Comparison of ENCODE assay signal across 14 mouse cellular contexts in genomic region chr10:83542241-83542640, GRCm38 (mm10). TPM values are rescaled to one million over a fixed set of nuclear protein-coding genes. Genes with fewer than 3 reads are reported as not detected.
DNase-seq lines count a peak whose midpoint lies in the region; ATAC-seq lines count a peak whose summit lies in the region.
"Had no signal": no experiment of that assay in that cellular context is flagged by ENCODE, and none has a peak within 500 bp of the region (broad histone marks: within the 10 kb centered on the region; RNA-seq: fewer than 3 reads in every experiment).

No protein-coding gene starts in this region.

- peaks cover 13% of the 10 kb centered on the region for H3K4me1 ChIP-seq in midbrain, embryonic 10.5 days

- H3K9me3 ChIP-seq in midbrain, embryonic 10.5 days (replicated peaks): no peaks in the 10 kb centered on the region
- H3K9me3 ChIP-seq: lung, embryonic 15.5 days had no signal

- H3K36me3 ChIP-seq in midbrain, embryonic 10.5 days: no peaks in the 10 kb centered on the region
- H3K36me3 ChIP-seq: lung, embryonic 15.5 days had no signal

- 0 out of 2 replicates have a peak, but pooled peaks cover 1% of the 10 kb centered on the region for H3K27me3 ChIP-seq in midbrain, embryonic 10.5 days (ENCODE audit: low read depth, poor library complexity, severe bottlenecking)
- H3K27me3 ChIP-seq: lung, embryonic 15.5 days had no signal

- H3K4me3 ChIP-seq in midbrain, embryonic 10.5 days: no peak overlapping the region
- H3K4me3 ChIP-seq: lung, embryonic 15.5 days had no signal

- no peak for ATAC-seq in megakaryocyte progenitor cell, adult 5-6 weeks (replicated peaks; ENCODE audit: poor library complexity)
- ATAC-seq: CD4-positive, CD25-positive, alpha-beta regulatory T cell, adult 4 months; hindbrain, postnatal 0 days had no signal

- intact Hi-C loops in heart, postnatal 14 days (cut with DNase I): no loop called here
- intact Hi-C loops in left cerebral cortex, postnatal 25 days (cut with DNase I): loop anchor here (10.0 kb wide), 1 partner anchor 637 kb away; no protein-coding TSS in a partner anchor

- 85% methylated on average over 7 of the region's 7 CpGs for WGBS in midbrain, embryonic 10.5 days

- no peak overlapping the region for H3K27ac ChIP-seq in midbrain, embryonic 10.5 days (replicated peaks)
- H3K27ac ChIP-seq: hindbrain, postnatal 0 days; kidney, postnatal 0 days; lung, embryonic 15.5 days had no signal

- peak; percentile 71 for DNase-seq in heart, adult 11 months
- no peak for DNase-seq in heart, postnatal 14 days
- DNase-seq in R1 (ENCODE audit: low read depth, low spot score): peak; percentile 50
- DNase-seq in cerebellum, postnatal 10 days: peak; percentile 22 to 32
- DNase-seq in left cerebral cortex, postnatal 25 days (ENCODE audit: low spot score in 2 of 2): peak; percentile 23 to 77
- no peak for DNase-seq in thymus, postnatal 36 days
- no peak for DNase-seq in midbrain, embryonic 10.5 days (ENCODE audit: low spot score)
- DNase-seq: adrenal gland, postnatal 36 days had no signal

RNA-seq across cellular contexts. Expression of gene Washc4, which starts 1.3 kb away (rescaled TPM):
- 10 to 100 TPM; 14.4 to 15.5 TPM for total RNA-seq in heart, postnatal 14 days (2021)
- total RNA-seq in left cerebral cortex, postnatal 25 days (2021): 10 to 100 TPM; 23.1 to 25.7 TPM
- 20.7 and 22.1 TPM in 2 replicates for total RNA-seq in megakaryocyte progenitor cell, adult 5-6 weeks (2015)
- 31.9 and 32.2 TPM in 2 replicates for total RNA-seq in megakaryocyte progenitor cell, adult 5-6 weeks (2017)
- polyA plus RNA-seq in midbrain, embryonic 10.5 days (2016; fragmentation: Nextera tagmentation; extraction: Ambion mirVana): 38.5 and 40.6 TPM in 2 replicates

RNA-seq across cellular contexts. Expression of gene Aldh1l2, which starts 8.3 kb away (rescaled TPM):
- total RNA-seq in heart, postnatal 14 days (2021): 10 to 100 TPM; 22.8 to 26.5 TPM
- 1 to 10 TPM; 1.7 to 2.5 TPM for total RNA-seq in left cerebral cortex, postnatal 25 days (2021)
- not detected in 2 replicates for total RNA-seq in megakaryocyte progenitor cell, adult 5-6 weeks (2015)
- total RNA-seq in megakaryocyte progenitor cell, adult 5-6 weeks (2017): not detected in 2 replicates
- polyA plus RNA-seq in midbrain, embryonic 10.5 days (2016; fragmentation: Nextera tagmentation; extraction: Ambion mirVana): 2.0 and 5.0 TPM in 2 replicates
- total RNA-seq: megakaryocyte-erythroid progenitor cell, adult 5-6 weeks had no signal
- polyA plus RNA-seq: CD4-positive, CD25-positive, alpha-beta regulatory T cell, adult 4 months had no signal

Comparison
In these comparisons a context has a peak if more than half of its experiments do, and no peak if none do; other contexts are left out.
1. DNase-seq: peak in heart, adult 11 months (single experiment), R1 (single experiment), cerebellum, postnatal 10 days (2 of 2) and left cerebral cortex, postnatal 25 days (2 of 2); none in heart, postnatal 14 days (0 of 2), thymus, postnatal 36 days (0 of 2) and midbrain, embryonic 10.5 days (single experiment).
2. RNA of gene Aldh1l2, which starts 8.3 kb away (total RNA-seq): 22.8 to 26.5 TPM in heart, postnatal 14 days; 1.7 to 2.5 TPM in left cerebral cortex, postnatal 25 days and not detected in megakaryocyte progenitor cell, adult 5-6 weeks; every median in the first group is over 4 times any median in the second.